Mouse (Mus musculus): Measurements from ENCODE around the gene Disp3.

GRCm38 (mm10) chr4:148291849-148292248 lies 4.1 kb upstream of the Disp3 start:
- TF ChIP-seq CTCF (IDR thresholded peaks at IDR 0.05; ENCODE audit: low read depth, low read length) (no peak), POLR2A (IDR thresholded peaks at IDR 0.05; ENCODE audit: extremely low read depth, insufficient read depth, low read length) (no peak)
